Mouse (Mus musculus) brown adipose tissue, adult 24 weeks (tissue): ENCODE data around the gene Ankrd22. TPM values are rescaled to one million over a fixed set of nuclear protein-coding genes. Genes with fewer than 3 reads are reported as not detected.
"Not testable (repeated sequence)": the region's sequence is repeated elsewhere in the genome, so short reads cannot be mapped to it uniquely, and the experiment has no call there.

Experiments used
- H3K27ac ChIP-seq: fragments of 200-500 bp; replicated peaks from 2 replicates; pipeline ENCODE4 v1.5.1; 2012; ENCODE audit warnings: low read depth, mild to moderate bottlenecking, low read length
- H3K4me1 ChIP-seq: fragments of 200-500 bp; 2 replicates; pipeline ENCODE4 v1.6.1; 2012; ENCODE audit warnings: low read length, mixed read lengths; ENCODE audit not compliant: control insufficient read depth, insufficient read depth, insufficient read length
- H3K4me3 ChIP-seq: fragments of 200-500 bp; 2 replicates; pipeline ENCODE4 v1.5.1; 2012; ENCODE audit warnings: low read depth, mild to moderate bottlenecking, low read length, moderate library complexity; ENCODE audit not compliant: insufficient read depth
- polyA plus RNA-seq: library from polyadenylated mRNA; stranded (reverse); fragments of >200 nt; gene quantifications from 2 replicates; pipeline ENCODE4 v1.2.4, GENCODE M21; 2012; ENCODE audit not compliant: missing spikeins, insufficient read depth, insufficient read length

Ankrd22 gene
- polyA plus RNA-seq = not detected in 2 replicates

DNA sequence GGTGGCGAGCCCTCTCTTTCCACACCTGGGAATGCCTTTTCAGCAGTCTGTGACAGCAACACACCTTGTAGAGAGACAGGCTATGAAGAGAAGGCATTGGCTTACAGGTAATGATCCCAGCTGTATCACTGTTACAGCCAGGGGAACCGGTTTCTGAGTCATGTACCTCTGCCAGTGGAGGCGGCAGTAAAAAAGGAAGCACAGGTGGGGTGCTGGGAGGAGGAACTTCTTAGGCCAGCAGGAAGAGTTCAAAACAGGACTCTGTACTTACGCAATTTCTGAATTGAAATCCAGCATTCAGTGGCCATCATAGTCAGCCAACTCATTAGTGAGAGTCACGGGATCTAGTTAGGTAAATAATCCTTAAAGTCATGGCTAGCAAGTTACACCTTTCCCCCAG is at the start of gene Ankrd22:
TSS of gene Ankrd22 (minus strand) at position 163 of the 400 bp plus-strand sequence.
- H3K4me3 ChIP-seq = no peak within 1 kb of the TSS
- no peak within 1 kb of the TSS for H3K27ac ChIP-seq
- H3K4me1 ChIP-seq = no peaks in the 10 kb centered on the region; the same call in 1 of the 2 replicates

DNA sequence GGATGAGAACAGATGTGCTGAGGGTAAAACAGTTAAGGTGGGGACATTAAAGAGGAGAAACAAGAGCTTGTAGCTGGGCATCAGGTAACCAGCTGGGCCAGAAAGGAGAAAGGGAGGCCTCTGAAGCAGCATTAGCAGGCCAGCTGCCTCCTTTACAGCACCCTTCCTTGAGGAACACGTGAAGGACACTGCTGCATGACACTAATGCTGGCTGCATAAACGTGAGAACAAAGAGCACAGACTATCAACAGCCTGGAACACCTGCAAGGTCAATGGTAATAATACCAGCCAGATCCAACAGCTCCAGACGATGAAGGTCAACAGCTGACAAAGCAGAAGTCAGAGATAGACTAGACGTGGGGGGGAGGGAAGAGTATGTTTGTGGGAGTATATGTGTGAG is 48.3 kb upstream of the Ankrd22 start:
- Histone ChIP-seq H3K27ac (no peak overlapping the region), H3K4me1 (peaks cover 10% of the 10 kb centered on the region)

DNA sequence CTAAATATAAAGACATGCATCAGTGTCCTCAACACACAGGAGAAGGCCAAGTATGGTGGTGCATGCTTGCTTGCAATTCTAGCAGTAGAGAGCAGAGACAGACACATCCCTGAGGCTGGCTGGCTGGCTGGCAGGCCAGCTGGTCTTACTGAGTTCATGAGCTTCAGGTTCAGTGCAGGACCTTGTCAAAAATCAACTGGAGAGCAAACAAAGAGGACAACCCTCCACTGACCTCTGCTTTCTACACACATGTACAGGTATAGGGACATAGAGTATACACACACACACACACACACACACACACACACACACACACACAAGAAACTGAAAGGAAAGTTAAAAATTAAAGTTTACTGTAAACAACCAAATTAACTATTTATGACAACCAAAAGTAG is 47.4 kb upstream of the Ankrd22 start:
- no peak overlapping the region for H3K4me3 ChIP-seq

More for the DNA sequence above, 48.3 kb upstream of the Ankrd22 start:
- no peak overlapping the region for H3K4me3 ChIP-seq

DNA sequence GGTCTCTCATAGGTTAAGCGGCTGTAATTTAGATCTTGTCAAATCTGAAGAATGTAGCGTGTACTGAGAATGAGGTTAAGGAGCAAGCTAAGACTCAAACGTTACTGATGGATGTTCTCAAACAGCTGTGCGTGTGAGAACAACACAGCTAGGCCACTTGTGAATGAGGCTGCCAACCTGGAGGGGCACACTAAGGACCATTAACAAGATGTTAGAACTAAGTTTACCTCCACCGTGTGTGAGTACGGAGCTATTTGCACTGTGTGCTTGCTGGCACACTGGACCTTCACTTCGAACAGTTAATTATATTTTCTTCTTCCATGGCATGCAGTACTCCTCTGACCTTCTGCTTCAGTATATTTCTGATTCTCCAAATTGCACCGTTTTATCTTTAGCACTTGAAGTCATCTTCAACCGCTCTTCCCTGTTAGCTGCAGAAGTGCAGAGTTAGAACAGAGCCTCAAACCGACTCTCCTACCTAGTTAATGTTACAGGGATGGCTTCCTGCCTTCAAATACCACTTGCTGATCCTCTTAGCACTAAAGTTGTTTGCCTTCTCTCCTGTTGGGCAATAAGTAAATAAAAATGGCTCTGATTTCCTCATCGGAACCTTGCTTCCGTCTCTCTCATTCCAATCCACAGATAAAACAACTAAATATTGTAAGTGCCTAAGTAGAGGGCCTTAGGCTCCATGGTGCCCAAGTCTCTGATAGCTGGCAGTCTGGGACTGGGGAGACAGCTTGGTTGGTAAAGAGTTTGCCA is 46.8 kb upstream of the Ankrd22 start:
- Histone ChIP-seq H3K4me3 (no peak overlapping the region), H3K4me1 (peaks cover 10% of the 10 kb centered on the region), H3K27ac (no peak overlapping the region)

More for the DNA sequence above, 47.4 kb upstream of the Ankrd22 start:
- Histone ChIP-seq H3K4me1 (peaks cover 10% of the 10 kb centered on the region), H3K27ac (no peak overlapping the region)

DNA sequence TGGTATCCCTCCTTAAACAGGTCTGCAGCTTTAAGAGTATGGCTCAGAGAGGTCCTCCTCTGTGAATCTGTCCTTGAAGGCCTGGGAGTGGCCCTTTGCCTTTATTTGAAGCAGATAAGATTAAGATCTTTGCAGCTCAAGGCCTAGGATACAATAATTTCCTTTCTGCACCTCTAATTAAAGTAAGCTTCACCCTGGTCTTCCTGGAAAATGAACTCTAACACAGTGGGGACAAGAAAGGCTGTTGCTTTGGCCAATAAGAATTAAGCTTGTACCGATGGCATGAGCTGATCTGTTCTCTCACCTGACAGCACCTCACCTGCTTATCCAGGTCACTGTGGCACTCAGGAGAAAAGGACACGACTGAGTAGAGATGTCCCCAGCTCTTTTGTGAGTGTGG is 45.0 kb upstream of the Ankrd22 start:
- Histone ChIP-seq H3K27ac (no peak overlapping the region), H3K4me1 (peaks cover 10% of the 10 kb centered on the region), H3K4me3 (no peak overlapping the region)

DNA sequence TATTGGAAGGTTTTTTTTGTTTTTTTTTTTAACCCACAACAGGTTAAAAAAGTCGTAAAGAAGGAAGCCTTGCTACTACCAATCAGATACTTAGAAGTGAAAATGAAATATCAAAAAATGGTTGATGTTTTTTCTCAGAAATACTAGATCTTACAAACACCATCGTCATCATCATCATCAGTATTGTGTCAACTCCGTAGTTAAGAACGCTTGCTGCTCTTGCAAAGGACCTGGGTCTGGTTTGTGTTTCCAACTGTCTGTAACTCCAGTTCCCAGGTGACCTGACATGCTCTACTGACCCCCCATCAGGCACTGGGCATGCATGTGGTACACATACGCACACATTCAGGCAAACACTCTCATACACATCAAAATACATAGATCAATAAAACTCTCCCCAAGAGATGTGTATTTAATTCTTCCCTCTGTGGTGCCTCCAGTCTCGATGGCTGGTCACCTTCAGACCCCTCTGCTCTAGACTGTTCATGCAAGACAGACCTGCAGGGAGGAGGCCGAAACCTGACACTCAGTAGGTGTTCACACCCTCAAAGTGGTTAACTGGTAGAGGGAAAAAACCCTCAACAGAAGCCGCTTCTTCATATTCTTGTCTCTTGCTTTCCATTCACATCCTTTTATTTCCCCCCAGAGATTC is 44.2 kb upstream of the Ankrd22 start:
- no peak overlapping the region for H3K4me3 ChIP-seq

DNA sequence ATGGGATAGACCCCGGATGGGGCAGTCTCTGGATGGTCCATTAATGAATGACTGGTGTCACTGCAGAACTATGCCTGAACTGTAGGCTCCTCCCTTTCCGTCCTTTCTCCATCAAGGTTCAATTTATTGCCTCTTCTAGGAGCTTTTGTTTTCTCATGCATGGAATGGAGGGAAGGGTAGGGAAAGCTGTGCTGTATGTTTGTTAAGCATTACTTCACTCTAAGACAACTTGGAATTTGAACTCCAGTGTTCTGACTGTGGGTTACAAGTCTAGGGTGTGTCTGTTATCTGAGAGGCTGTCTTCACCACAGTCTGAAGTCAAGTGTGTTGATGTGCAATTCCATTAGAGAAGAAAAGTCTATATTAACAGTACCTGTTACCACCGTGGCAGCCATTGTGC is 43.2 kb upstream of the Ankrd22 start:
- peaks cover 10% of the 10 kb centered on the region for H3K4me1 ChIP-seq
- no peak overlapping the region for H3K4me3 ChIP-seq
- no peak overlapping the region for H3K27ac ChIP-seq

More for the DNA sequence above, 44.2 kb upstream of the Ankrd22 start:
- Histone ChIP-seq H3K4me1 (peaks cover 10% of the 10 kb centered on the region), H3K27ac (no peak overlapping the region)

DNA sequence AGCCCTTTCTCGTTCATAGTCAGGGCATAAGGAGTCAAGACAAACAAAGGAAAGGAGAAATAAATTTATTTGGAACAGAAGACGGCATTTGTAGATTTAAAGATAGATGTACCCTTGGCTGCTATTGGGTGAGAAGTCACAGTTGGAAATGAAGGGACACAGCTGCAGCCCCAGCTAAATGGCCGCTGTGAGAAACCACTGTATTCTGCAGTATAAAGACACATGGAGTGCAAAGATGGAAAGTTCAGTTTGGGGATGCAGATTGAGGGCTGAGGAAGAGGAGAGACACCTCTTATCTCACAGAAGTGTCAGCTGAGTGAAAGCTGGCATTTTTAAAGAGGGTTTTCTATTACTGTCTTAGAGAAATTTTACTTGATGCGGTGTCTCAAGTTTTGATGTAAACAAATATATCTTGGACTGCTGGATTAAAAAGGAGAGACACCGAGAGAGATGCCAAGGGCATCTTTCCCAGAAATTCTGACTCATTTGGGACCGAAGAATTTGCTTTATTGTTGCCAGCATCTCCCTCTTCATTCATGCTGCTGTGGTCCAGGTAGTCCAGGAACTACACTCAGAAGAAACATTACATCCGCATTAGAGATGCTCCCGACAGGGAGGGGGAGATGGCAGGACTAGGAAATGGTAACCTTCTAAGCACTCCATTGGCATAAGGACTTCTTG is 41.0 kb upstream of the Ankrd22 start:
- Histone ChIP-seq H3K4me1 (peaks cover 8% of the 10 kb centered on the region), H3K4me3 (no peak overlapping the region), H3K27ac (no peak overlapping the region)

DNA sequence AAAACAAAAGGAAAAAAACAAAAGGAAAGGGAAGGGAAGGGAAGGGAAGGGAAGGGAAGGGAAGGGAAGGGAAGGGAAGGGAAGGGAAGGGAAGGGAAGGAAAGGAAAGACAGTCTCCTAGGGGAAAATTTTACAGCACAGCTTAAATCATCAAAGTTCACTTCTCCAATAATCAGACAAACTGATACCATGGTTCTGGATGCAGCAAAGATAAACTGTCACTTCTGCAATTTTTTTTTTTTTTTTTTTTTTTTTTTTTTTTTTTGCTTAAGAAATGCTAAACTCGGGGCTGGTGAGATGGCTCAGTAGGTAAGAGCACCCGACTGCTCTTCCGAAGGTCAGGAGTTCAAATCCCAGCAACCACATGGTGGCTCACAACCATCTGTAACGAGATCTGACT is 40.3 kb upstream of the Ankrd22 start:
- not testable (repeated sequence) for H3K4me1 ChIP-seq, H3K27ac ChIP-seq, H3K4me3 ChIP-seq

DNA sequence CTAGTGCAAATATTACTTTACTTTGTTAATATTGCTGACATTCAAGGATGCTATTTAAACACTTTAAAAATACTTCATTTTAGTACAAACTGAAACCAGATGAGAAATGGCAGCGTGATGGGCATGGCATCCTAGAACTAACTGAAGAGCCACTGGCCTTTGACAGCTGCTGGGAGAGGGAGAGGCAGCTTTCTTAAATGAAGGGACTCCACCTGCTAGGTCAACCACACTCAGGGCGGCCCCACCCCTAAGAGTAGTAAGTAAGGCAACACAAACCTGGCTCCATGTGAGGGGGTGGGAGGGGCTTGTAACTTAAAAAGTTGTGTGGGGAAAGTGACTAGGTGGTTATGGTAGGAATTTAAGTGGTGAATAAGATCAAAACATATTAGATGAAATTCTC is 36.8 kb upstream of the Ankrd22 start:
- Histone ChIP-seq H3K4me3 (no peak overlapping the region), H3K4me1 (no peaks in the 10 kb centered on the region), H3K27ac (no peak overlapping the region)

DNA sequence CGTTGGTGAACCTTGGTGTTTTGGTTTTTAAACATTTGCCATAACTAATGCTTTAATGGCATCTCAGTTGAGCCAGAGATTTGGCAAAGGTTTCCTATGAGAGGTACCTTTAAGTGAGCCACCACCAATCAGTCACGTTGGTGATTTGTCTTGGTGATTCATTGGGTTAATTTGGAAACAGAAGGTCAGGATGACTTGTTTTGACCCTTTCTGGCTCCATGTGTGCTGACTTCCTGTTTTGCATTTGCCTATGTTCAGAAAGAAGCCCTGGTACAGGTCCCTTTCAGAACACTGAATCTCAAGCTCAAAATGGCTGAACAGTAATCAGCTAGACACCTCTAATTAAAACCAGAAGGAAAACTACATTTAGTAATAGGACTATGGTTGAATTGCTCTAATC is 33.6 kb upstream of the Ankrd22 start:
- peaks cover 3% of the 10 kb centered on the region; the same call in 1 of the 2 replicates for H3K4me1 ChIP-seq
- no peak overlapping the region for H3K27ac ChIP-seq

DNA sequence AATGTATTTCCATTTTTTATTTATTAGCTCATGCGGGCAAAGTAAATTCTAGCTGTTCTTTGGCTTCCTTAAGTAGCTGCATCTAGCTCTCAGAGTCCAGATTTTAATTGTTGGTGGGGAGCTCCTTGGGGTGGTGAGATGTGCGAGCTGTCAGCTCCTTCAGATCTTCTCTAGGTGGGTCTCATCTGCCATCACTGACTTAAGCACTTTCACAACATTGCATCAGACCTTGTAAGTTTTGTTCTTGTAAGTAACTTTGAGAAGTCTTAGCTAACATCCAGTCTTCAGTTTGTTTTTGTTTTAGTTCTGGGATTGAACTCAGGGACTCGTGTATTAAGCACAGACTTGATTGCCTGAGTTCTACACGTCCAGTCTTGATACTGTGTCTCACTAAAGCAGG is 33.0 kb upstream of the Ankrd22 start:
- Histone ChIP-seq H3K4me1 (peaks cover 3% of the 10 kb centered on the region; the same call in 1 of the 2 replicates), H3K27ac (no peak overlapping the region), H3K4me3 (no peak overlapping the region)

More for the DNA sequence above, 33.6 kb upstream of the Ankrd22 start:
- H3K4me3 ChIP-seq = no peak overlapping the region

DNA sequence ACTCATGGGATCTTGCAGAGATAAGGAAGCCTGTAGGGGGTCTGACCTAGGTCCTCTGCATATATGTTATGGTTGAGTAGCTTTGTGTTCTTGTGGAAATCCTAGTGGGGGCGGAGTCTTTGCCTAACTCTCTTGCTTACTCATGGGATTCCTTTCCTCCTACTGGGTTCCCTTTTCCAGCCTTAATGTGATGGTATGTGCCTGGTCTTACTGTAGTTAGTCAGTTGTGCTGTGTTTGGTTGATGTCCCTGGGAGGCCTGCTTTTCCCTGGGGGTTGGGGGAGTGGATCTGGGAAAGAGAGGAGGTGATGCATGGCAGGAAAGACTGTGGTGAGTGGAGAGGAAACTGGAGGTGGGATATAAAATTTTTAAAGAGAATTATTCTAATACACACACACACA is 32.2 kb upstream of the Ankrd22 start:
- Histone ChIP-seq H3K4me3 (no peak overlapping the region), H3K4me1 (peaks cover 3% of the 10 kb centered on the region; the same call in 1 of the 2 replicates), H3K27ac (no peak overlapping the region)

DNA sequence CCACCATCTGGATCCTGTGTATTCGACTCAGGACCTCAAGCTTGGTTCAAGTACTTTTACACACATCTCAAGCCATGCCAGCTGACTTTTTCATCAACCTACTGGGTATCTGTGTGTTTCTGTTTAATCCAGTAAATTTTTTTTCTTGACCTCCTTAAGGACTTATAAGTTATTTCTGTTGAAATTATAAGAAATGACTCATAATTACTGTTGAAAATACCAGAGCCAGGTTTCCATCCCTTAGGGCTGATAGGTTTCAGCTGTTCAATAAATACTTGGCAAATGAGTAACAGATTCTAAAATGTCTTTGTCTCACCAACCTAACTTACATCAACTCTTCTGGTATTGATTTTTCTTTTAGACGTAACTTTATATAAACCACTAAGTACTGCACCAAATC is 29.2 kb upstream of the Ankrd22 start:
- Histone ChIP-seq H3K4me1 (peaks cover 3% of the 10 kb centered on the region; the same call in 1 of the 2 replicates), H3K4me3 (no peak overlapping the region), H3K27ac (no peak overlapping the region)

DNA sequence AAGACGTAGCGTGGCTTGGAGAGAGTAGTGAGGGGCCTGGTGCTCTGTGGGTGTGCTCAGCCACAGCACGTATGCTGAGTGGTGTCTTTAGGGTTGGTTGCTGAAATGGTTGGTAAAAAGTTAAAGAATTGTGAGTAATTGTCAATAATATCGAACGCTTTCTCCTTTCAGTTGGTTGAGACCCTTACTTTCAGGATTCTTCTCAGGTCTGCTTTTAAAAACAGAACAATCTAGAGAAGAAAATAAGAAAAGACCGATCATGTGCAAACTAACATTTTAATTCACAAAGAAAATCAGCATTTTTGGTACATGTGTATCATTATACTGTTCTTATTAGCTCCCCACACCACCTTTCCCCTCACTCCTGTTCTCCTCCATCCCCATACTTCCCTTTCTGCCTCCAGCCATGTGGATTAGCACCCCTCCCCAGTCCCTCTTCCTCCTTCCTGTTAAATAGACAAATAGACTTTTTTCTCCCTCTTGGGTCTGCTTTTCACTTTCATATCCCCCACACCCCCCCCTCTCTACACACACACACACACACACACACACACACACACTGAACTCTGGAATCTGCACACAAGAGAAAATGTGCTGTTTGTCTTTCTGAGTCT is 28.4 kb upstream of the Ankrd22 start:
- Histone ChIP-seq H3K27ac (no peak overlapping the region), H3K4me3 (no peak overlapping the region), H3K4me1 (peaks cover 3% of the 10 kb centered on the region; the same call in 1 of the 2 replicates)
